ENCODE assay signal across 8 mouse cellular contexts in the genomic region with DNA sequence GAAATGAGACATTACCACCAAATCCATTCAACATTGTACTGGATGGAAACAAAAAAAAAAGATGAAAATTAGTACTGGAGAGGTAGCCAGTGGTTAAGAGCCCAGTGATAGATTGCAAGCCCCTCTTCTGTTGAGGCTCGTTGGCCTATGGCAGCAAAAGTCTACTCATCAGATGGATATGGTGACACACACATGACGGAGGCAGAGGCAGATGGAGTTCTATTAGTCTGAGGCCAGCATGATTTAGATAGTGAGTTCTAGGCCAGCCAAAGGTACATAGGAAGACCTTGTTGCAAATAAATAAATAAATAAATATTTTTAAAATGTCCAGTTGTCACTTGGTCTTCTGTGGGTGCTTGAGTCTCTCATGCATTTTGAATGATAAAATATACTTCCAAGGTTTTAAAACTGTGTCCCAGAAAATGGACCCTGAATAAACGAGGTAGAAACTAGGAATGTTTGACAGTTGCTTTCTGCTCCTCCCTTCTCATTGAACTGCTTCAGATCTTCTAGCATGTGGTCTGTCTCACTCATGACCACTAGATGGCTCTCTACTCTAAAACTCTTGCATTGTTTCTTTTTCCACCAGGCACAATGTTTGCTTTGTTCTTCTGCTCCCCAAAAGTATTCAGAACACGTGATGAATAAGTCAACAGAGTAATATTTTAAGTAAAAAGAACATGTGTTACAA.
DNase-seq lines count a peak whose midpoint lies in the region; ATAC-seq lines count a peak whose summit lies in the region.

No protein-coding gene starts in this region.

- no peaks in the 10 kb centered on the region for H3K4me1 ChIP-seq in embryonic facial prominence, embryonic 11.5 days (ENCODE audit: control insufficient read depth, insufficient read depth, low read length)
- H3K4me1 ChIP-seq in embryonic facial prominence, embryonic 10.5 days, result no peaks in the 10 kb centered on the region
- H3K4me1 ChIP-seq in forebrain, embryonic 12.5 days, result no peaks in the 10 kb centered on the region
- no peaks in the 10 kb centered on the region for H3K4me1 ChIP-seq in neural tube, embryonic 14.5 days (ENCODE audit: control insufficient read depth, insufficient read depth, low read length)

- WGBS in embryonic facial prominence, embryonic 11.5 days, result 55% methylated on average over 4 of the region's 4 CpGs
- WGBS in embryonic facial prominence, embryonic 10.5 days, result 50% methylated on average over 4 of the region's 4 CpGs
- 54% methylated on average over 4 of the region's 4 CpGs for WGBS in forebrain, embryonic 12.5 days
- 56% methylated on average over 4 of the region's 4 CpGs for WGBS in neural tube, embryonic 14.5 days

- peak; percentile 77 for DNase-seq in embryonic facial prominence, embryonic 11.5 days (ENCODE audit: low spot score)
- DNase-seq in embryonic facial prominence, embryonic 10.5 days (ENCODE audit: low spot score), result no peak
- peak; percentile 45 for DNase-seq in right cerebral cortex, adult 18-20 months
- no peak for DNase-seq in right cerebral cortex, postnatal 14 days
- DNase-seq in layer of hippocampus, adult 8-10 months (ENCODE audit: low spot score in 2 of 2), result peak; percentile 15 to 16
- DNase-seq in frontal cortex, postnatal 14 days (ENCODE audit: low spot score in 2 of 2), result no peak

- H3K4me3 ChIP-seq in embryonic facial prominence, embryonic 11.5 days (ENCODE audit: low read depth, low read length), result no peak overlapping the region
- no peak overlapping the region for H3K4me3 ChIP-seq in embryonic facial prominence, embryonic 10.5 days
- H3K4me3 ChIP-seq in forebrain, embryonic 12.5 days (replicated peaks), result no peak overlapping the region
- H3K4me3 ChIP-seq in neural tube, embryonic 14.5 days (ENCODE audit: low read depth, low read length), result no peak overlapping the region

- H3K27ac ChIP-seq in embryonic facial prominence, embryonic 11.5 days (replicated peaks; ENCODE audit: low read depth, low read length), result no peak overlapping the region
- H3K27ac ChIP-seq in embryonic facial prominence, embryonic 10.5 days (replicated peaks), result no peak overlapping the region
- no peak overlapping the region for H3K27ac ChIP-seq in forebrain, embryonic 12.5 days
- no peak overlapping the region for H3K27ac ChIP-seq in neural tube, embryonic 14.5 days (ENCODE audit: low read depth, low read length)

- H3K36me3 ChIP-seq in embryonic facial prominence, embryonic 11.5 days (replicated peaks; ENCODE audit: control insufficient read depth, insufficient read depth, low read depth, low read length), result no peaks in the 10 kb centered on the region
- H3K36me3 ChIP-seq in embryonic facial prominence, embryonic 10.5 days (replicated peaks), result no peaks in the 10 kb centered on the region
- no peaks in the 10 kb centered on the region for H3K36me3 ChIP-seq in forebrain, embryonic 12.5 days (replicated peaks)
- no peaks in the 10 kb centered on the region for H3K36me3 ChIP-seq in neural tube, embryonic 14.5 days (ENCODE audit: control insufficient read depth, insufficient read depth, low read length)

- no peaks in the 10 kb centered on the region for H3K27me3 ChIP-seq in embryonic facial prominence, embryonic 11.5 days (ENCODE audit: control insufficient read depth, insufficient read depth, low read length)
- H3K27me3 ChIP-seq in embryonic facial prominence, embryonic 10.5 days (replicated peaks; ENCODE audit: low read depth, poor library complexity, severe bottlenecking), result no peaks in the 10 kb centered on the region
- no peaks in the 10 kb centered on the region for H3K27me3 ChIP-seq in forebrain, embryonic 12.5 days
- no peaks in the 10 kb centered on the region for H3K27me3 ChIP-seq in neural tube, embryonic 14.5 days (ENCODE audit: control insufficient read depth, insufficient read depth, low read length)

- no peak for ATAC-seq in embryonic facial prominence, embryonic 11.5 days (replicated peaks; ENCODE audit: insufficient number of reproducible peaks, low FRiP score, low TSS enrichment, low read depth)
- ATAC-seq in forebrain, embryonic 12.5 days (ENCODE audit: low FRiP score), result peak; percentile 70; the same call in 1 of the 2 replicates
- ATAC-seq in neural tube, embryonic 14.5 days (ENCODE audit: low read depth), result peak; percentile 90

- no peaks in the 10 kb centered on the region for H3K9me3 ChIP-seq in embryonic facial prominence, embryonic 11.5 days (replicated peaks; ENCODE audit: control insufficient read depth, low read length)
- no peaks in the 10 kb centered on the region for H3K9me3 ChIP-seq in embryonic facial prominence, embryonic 10.5 days
- no peaks in the 10 kb centered on the region for H3K9me3 ChIP-seq in forebrain, embryonic 12.5 days
- no peaks in the 10 kb centered on the region for H3K9me3 ChIP-seq in neural tube, embryonic 14.5 days (ENCODE audit: control insufficient read depth, low read length)

- no peak overlapping the region for H3K9ac ChIP-seq in embryonic facial prominence, embryonic 11.5 days (replicated peaks; ENCODE audit: low read length)
- H3K9ac ChIP-seq in forebrain, embryonic 12.5 days, result no peak overlapping the region
- H3K9ac ChIP-seq in neural tube, embryonic 14.5 days (replicated peaks; ENCODE audit: low read depth, low read length), result no peak overlapping the region

- H3K4me2 ChIP-seq in embryonic facial prominence, embryonic 11.5 days (ENCODE audit: low read depth, low read length), result no peak overlapping the region
- H3K4me2 ChIP-seq in forebrain, embryonic 12.5 days, result no peak overlapping the region
- no peak overlapping the region for H3K4me2 ChIP-seq in neural tube, embryonic 14.5 days (ENCODE audit: low read depth, low read length)

Comparison
In these comparisons a context has a peak if more than half of its experiments do, and no peak if none do; other contexts are left out.
1. DNase-seq: peak in embryonic facial prominence, embryonic 11.5 days (single experiment), right cerebral cortex, adult 18-20 months (single experiment) and layer of hippocampus, adult 8-10 months (2 of 2); none in embryonic facial prominence, embryonic 10.5 days (single experiment), right cerebral cortex, postnatal 14 days (single experiment) and frontal cortex, postnatal 14 days (0 of 2).